Mouse (Mus musculus) heart, embryonic 13.5 days (tissue): ENCODE data around the gene Art1. TPM values are rescaled to one million over a fixed set of nuclear protein-coding genes. Genes with fewer than 3 reads are reported as not detected.

Experiments used
- ATAC-seq: fragments of 200-750 bp; cut with Nextera tagmentation; 2 replicates; pipeline ENCODE4 v1.8.0; 2017; ENCODE audit warnings: moderate TSS enrichment; ENCODE audit not compliant: insufficient number of reproducible peaks, low FRiP score, low TSS enrichment; ENCODE audit errors: extremely low read depth
- H3K27ac ChIP-seq: fragments of 300-500 bp; sonication (generic); replicated peaks from 2 replicates; pipeline ENCODE4 v1.5.1; 2015; ENCODE audit warnings: moderate library complexity, mild to moderate bottlenecking, inconsistent platforms
- H3K27me3 ChIP-seq: fragments of 300-500 bp; sonication (generic); replicated peaks from 2 replicates; pipeline ENCODE4 v1.6.1; 2015; ENCODE audit warnings: mild to moderate bottlenecking, inconsistent platforms
- H3K36me3 ChIP-seq: fragments of 300-500 bp; sonication (generic); 2 replicates; pipeline ENCODE4 v1.6.1; 2015; ENCODE audit warnings: mild to moderate bottlenecking, inconsistent platforms
- H3K4me1 ChIP-seq: fragments of 300-500 bp; sonication (generic); 2 replicates; pipeline ENCODE4 v1.6.1; 2015; ENCODE audit warnings: inconsistent platforms
- H3K4me2 ChIP-seq: fragments of 300-500 bp; sonication (generic); 2 replicates; pipeline ENCODE4 v1.6.1; 2015; ENCODE audit warnings: inconsistent platforms, mild to moderate bottlenecking, moderate library complexity
- H3K4me3 ChIP-seq: fragments of 300-500 bp; sonication (generic); 2 replicates; pipeline ENCODE4 v1.5.1; 2015; ENCODE audit warnings: moderate library complexity, mild to moderate bottlenecking, inconsistent platforms
- H3K9ac ChIP-seq: fragments of 300-500 bp; sonication (generic); 2 replicates; pipeline ENCODE4 v1.6.1; 2015; ENCODE audit warnings: inconsistent platforms, mild to moderate bottlenecking, moderate library complexity
- H3K9me3 ChIP-seq: fragments of 300-500 bp; sonication (generic); 2 replicates; pipeline ENCODE4 v1.6.1; 2016; ENCODE audit warnings: inconsistent platforms
- WGBS: fragments of 180-500 bp; shearing (Covaris S2); methylation state at CpG from one replicate; pipeline ENCODE4 v1.1.7; 2015; ENCODE audit warnings: mixed read lengths; 5-methylcytosine and 5-hydroxymethylcytosine counted together
- polyA plus RNA-seq: library from polyadenylated mRNA; unstranded; fragments of >200 nt; fragmentation: Nextera tagmentation; extraction: Ambion mirVana; gene quantifications from 2 replicates; pipeline ENCODE4 v1.2.1, GENCODE M21; 2015

The Art1 gene
- polyA plus RNA-seq, 1 experiment from 2014 or later = 3.5 TPM

DNA sequence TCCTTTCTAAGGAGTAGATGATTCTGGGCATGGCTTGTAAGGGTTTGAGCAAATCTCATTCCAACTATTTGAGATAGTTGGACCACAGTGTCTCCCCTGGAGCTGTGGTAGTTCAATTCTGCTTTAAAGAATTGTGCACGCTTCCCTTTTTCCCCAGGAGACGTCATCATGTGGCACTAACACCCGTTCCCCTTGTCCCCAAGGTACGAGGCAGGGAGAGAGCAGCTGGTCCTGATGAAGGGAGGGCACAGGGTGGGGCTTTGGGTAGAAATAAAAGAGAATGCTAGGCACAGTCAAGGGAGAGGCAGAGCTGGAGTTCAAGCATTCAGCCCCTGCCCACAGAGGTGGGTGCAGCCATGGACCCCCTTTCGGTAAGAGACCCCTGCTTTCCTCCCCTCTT is 18.7 kb upstream of the Art1 start, which contains the start of gene Trpc2:
TSS of gene Trpc2 (plus strand) at position 301 of the 400 bp plus-strand sequence.
- H3K4me2 ChIP-seq = no peak within 1 kb of the TSS
- H3K9ac ChIP-seq = 0 out of 2 replicates have a peak within 1 kb of the TSS, but pooled peaks have one; percentile 33
- H3K4me3 ChIP-seq = no peak within 1 kb of the TSS
- H3K27ac ChIP-seq = no peak within 1 kb of the TSS
- no peaks in the 10 kb centered on the region for H3K9me3 ChIP-seq
- no peak for ATAC-seq
- H3K27me3 ChIP-seq = no peaks in the 10 kb centered on the region
- WGBS = 89% methylated on average over 5 of the region's 5 CpGs
- H3K36me3 ChIP-seq = peaks cover 88% of the 10 kb centered on the region
- no peaks in the 10 kb centered on the region for H3K4me1 ChIP-seq

- Histone ChIP-seq H3K9me3 (no peaks in the 10 kb centered on the region), H3K4me2 (no peak overlapping the region), H3K36me3 (peaks cover 89% of the 10 kb centered on the region), H3K27me3 (no peaks in the 10 kb centered on the region), H3K4me1 (no peaks in the 10 kb centered on the region), H3K9ac (no peak overlapping the region), H3K4me3 (no peak overlapping the region), H3K27ac (no peak overlapping the region)
- no peak for ATAC-seq
- 79% methylated on average over 26 of the region's 26 CpGs for WGBS
These were observed 17.4 kb upstream of the Art1 start for GRCm38 (mm10) chr7:102084041-102084696.

DNA sequence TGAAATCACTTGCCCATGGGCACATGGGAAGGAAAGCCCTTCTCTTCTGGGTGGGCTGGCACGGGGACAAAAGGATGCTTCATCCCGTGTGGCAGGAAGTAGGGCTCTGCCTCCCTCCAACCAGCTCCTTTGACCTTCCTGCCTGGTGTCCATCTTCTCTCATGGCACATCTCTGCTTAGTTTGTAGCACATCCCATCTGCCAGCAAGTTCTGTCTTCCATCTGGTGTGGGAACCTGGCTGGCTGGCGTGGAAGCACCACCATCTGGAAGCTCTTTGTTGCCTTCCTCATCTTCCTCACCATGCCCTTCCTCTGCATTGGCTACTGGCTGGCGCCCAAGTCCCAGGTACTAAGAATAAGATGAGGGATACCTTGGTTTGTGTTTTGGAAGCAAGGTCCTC is 14.2 kb upstream of the Art1 start:
- H3K9me3 ChIP-seq = no peaks in the 10 kb centered on the region
- H3K27me3 ChIP-seq = no peaks in the 10 kb centered on the region
- no peak overlapping the region for H3K9ac ChIP-seq
- H3K4me3 ChIP-seq = no peak overlapping the region
- WGBS = 81% methylated on average over 4 of the region's 4 CpGs
- H3K4me2 ChIP-seq = no peak overlapping the region
- peaks cover 74% of the 10 kb centered on the region for H3K36me3 ChIP-seq
- H3K4me1 ChIP-seq = no peaks in the 10 kb centered on the region
- no peak for ATAC-seq
- no peak overlapping the region for H3K27ac ChIP-seq

- peak overlapping the region; percentile 39 for H3K27ac ChIP-seq
- 8% methylated on average over 30 of the region's 30 CpGs for WGBS
- no peak for ATAC-seq
These were observed 1.5 kb upstream of the Art1 start for GRCm38 (mm10) chr7:102099760-102100661.

GRCm38 (mm10) chr7:102100868-102101267 is 675 bp upstream of the Art1 start:
- ATAC-seq = no peak
- Histone ChIP-seq H3K9me3 (no peaks in the 10 kb centered on the region), H3K27ac (peak overlapping the region; percentile 39; the same call in 1 of the 2 replicates), H3K4me1 (peaks cover 41% of the 10 kb centered on the region), H3K27me3 (0 out of 2 replicates have a peak, but pooled peaks cover 7% of the 10 kb centered on the region), H3K36me3 (no peaks in the 10 kb centered on the region), H3K4me3 (no peak overlapping the region), H3K9ac (0 out of 2 replicates have a peak overlapping the region, but pooled peaks have one; percentile 75), H3K4me2 (peak overlapping the region; percentile 77; the same call in 1 of the 2 replicates)
- WGBS = 55% methylated on average over 5 of the region's 5 CpGs

More at GRCm38 (mm10) chr7:102099760-102100661, 1.5 kb upstream of the Art1 start:
- peaks cover 41% of the 10 kb centered on the region for H3K4me1 ChIP-seq
- peak overlapping the region; percentile 48 for H3K4me3 ChIP-seq
- 0 out of 2 replicates have a peak, but pooled peaks cover 7% of the 10 kb centered on the region for H3K27me3 ChIP-seq
- no peaks in the 10 kb centered on the region for H3K9me3 ChIP-seq
- no peaks in the 10 kb centered on the region for H3K36me3 ChIP-seq
- peak overlapping the region; percentile 77 for H3K4me2 ChIP-seq
- peak overlapping the region; percentile 75 for H3K9ac ChIP-seq

- 51% methylated on average over 8 of the region's 8 CpGs for WGBS
- H3K9me3 ChIP-seq = no peaks in the 10 kb centered on the region
- ATAC-seq = no peak
- H3K9ac ChIP-seq = no peak overlapping the region
- no peak overlapping the region for H3K4me2 ChIP-seq
- 0 out of 2 replicates have a peak, but pooled peaks cover 7% of the 10 kb centered on the region for H3K27me3 ChIP-seq
- no peak overlapping the region for H3K4me3 ChIP-seq
- no peak overlapping the region for H3K27ac ChIP-seq
- no peaks in the 10 kb centered on the region for H3K36me3 ChIP-seq
- peaks cover 51% of the 10 kb centered on the region for H3K4me1 ChIP-seq
These were observed 698 bp downstream of the Art1 start for GRCm38 (mm10) chr7:102102241-102102640.

DNA sequence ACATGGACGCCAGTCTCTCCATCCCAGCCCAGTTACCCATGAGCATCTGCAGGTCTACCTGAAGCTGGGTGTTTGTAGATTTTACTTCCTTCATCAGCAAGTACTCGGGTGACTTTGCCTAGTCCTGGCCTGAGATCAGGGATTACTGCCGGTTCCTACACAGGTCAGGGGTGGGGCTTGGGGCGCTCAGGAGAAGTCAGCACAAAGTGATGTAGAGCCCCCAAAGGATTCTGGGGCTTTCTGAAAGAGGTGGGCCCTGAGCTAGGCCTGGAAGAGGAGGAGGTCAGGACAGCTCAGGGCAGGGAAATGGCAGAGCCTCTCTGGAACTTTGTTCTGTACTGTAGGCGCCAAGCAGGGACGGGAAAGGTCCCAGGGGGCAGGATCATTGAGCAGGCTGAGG is 1.2 kb downstream of the Art1 start:
- H3K9me3 ChIP-seq = no peaks in the 10 kb centered on the region
- no peak overlapping the region for H3K4me2 ChIP-seq
- ATAC-seq = no peak
- no peaks in the 10 kb centered on the region for H3K36me3 ChIP-seq
- no peak overlapping the region for H3K4me3 ChIP-seq
- 0 out of 2 replicates have a peak, but pooled peaks cover 7% of the 10 kb centered on the region for H3K27me3 ChIP-seq
- 45% methylated on average over 6 of the region's 6 CpGs for WGBS
- no peak overlapping the region for H3K9ac ChIP-seq
- H3K4me1 ChIP-seq = peaks cover 52% of the 10 kb centered on the region
- no peak overlapping the region for H3K27ac ChIP-seq

DNA sequence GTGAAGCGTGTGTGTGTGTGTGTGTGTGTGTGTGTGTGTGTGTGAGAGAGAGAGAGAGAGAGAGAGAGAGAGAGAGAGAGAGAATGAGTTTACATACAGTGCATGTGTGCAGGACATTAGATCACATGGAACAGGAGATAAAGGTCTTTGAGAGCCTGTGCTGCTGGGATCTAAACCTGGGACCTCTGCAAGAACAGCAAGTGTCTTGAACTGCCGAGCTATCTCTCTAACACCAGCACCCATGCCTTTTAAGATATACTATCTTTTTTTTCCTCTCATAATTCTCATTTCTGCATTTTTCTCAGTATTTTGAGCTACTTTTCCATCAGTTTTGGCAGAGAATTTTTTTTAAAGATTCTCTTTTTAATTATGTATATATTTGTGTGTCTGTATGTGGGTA is 2.0 kb downstream of the Art1 start:
- WGBS = 47% methylated on average over 2 of the region's 2 CpGs
- H3K9ac ChIP-seq = no peak overlapping the region
- no peak overlapping the region for H3K4me3 ChIP-seq

DNA sequence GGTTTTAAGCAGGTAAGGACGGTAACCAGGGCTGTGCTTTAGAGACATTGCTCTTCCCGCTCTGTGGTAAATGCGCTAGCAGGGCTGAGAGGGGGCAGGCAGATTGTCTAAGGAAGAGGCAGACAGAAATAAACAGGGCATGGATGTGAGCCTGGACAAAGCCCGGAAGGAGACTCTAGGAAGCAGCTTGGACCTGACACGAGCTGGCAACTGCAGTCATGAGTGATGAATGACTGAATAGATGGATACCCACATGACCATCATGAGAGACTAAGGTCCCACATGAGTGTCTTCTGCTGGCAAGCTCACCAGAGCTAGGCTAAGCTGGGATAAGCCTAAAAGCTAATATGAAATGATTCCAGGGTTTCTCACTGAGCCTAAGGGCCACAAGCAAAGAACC is 2.6 kb downstream of the Art1 start:
- no peak overlapping the region for H3K4me3 ChIP-seq
- 45% methylated on average over 5 of the region's 5 CpGs for WGBS
- no peaks in the 10 kb centered on the region for H3K27me3 ChIP-seq
- H3K9me3 ChIP-seq = no peaks in the 10 kb centered on the region
- no peak for ATAC-seq
- 0 out of 2 replicates have a peak overlapping the region, but pooled peaks have one; percentile 30 for H3K9ac ChIP-seq
- H3K4me2 ChIP-seq = no peak overlapping the region
- no peak overlapping the region for H3K27ac ChIP-seq
- no peaks in the 10 kb centered on the region for H3K36me3 ChIP-seq
- H3K4me1 ChIP-seq = peaks cover 52% of the 10 kb centered on the region

More for the DNA sequence above, 2.0 kb downstream of the Art1 start:
- H3K4me1 ChIP-seq = peaks cover 52% of the 10 kb centered on the region
- no peak overlapping the region for H3K27ac ChIP-seq
- no peaks in the 10 kb centered on the region for H3K36me3 ChIP-seq
- no peak overlapping the region for H3K4me2 ChIP-seq
- ATAC-seq = no peak
- H3K9me3 ChIP-seq = no peaks in the 10 kb centered on the region
- H3K27me3 ChIP-seq = 0 out of 2 replicates have a peak, but pooled peaks cover 6% of the 10 kb centered on the region

- Histone ChIP-seq H3K27me3 (no peaks in the 10 kb centered on the region), H3K4me1 (peaks cover 28% of the 10 kb centered on the region), H3K4me2 (peak overlapping the region; percentile 73), H3K36me3 (no peaks in the 10 kb centered on the region), H3K4me3 (peak overlapping the region; percentile 49), H3K9me3 (no peaks in the 10 kb centered on the region), H3K9ac (peak overlapping the region; percentile 78), H3K27ac (no peak overlapping the region)
- 5% methylated on average over 23 of the region's 23 CpGs for WGBS
- ATAC-seq = no peak
These were observed 5.2 kb downstream of the Art1 start for GRCm38 (mm10) chr7:102106700-102107141.

- Histone ChIP-seq H3K27ac (no peak overlapping the region), H3K4me3 (no peak overlapping the region), H3K9ac (no peak overlapping the region), H3K4me2 (no peak overlapping the region), H3K27me3 (peaks cover 5% of the 10 kb centered on the region; the same call in 1 of the 2 replicates), H3K9me3 (no peaks in the 10 kb centered on the region), H3K36me3 (no peaks in the 10 kb centered on the region), H3K4me1 (peaks cover 15% of the 10 kb centered on the region)
- no peak for ATAC-seq
- WGBS = 65% methylated on average over 1 of the region's 1 CpGs
These were observed 6.7 kb downstream of the Art1 start for GRCm38 (mm10) chr7:102108206-102108605.
